Mouse (Mus musculus) stomach, postnatal 0 days (tissue): Measurements from ENCODE around the gene Tnfaip8l2.

ENCODE experiments used
- CTCF ChIP-seq: IDR thresholded peaks from 2 replicates; pipeline ENCODE4 v1.5.1; 2016; ENCODE audit warnings: antibody characterized with exemption, low read depth, mild to moderate bottlenecking, moderate library complexity
- EP300 ChIP-seq: optimal IDR thresholded peaks from 2 replicates; pipeline ENCODE3; 2016; ENCODE audit warnings: antibody characterized with exemption

DNA sequence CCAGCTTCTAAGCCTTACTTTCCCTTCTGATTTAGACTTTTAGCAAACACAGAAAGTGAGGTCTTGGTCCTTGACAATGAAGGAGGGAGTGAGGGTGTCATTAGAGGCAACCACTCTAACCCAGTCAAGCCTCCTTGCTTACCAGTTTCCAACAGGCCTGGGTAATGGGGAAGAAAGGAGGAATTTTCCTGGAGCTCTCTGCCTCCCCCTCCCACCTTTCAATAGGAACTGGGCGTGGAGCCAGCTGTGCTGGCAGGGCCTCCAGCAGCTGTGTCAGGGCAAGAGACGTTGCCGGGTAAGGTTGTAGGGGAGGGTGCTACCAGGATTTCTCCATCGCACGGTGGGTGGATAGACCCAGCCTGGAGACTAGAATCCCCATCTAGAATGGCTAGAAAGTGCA is 17.2 kb downstream of the Tnfaip8l2 start:
- TF ChIP-seq EP300 (no peak), CTCF (no peak)
